Mouse (Mus musculus) heart, embryonic 14.5 days (tissue): ENCODE measurements around the gene Kansl2. TPM values are rescaled to one million over a fixed set of nuclear protein-coding genes. Genes with fewer than 3 reads are reported as not detected.

Experiments used
- ATAC-seq: fragments of 200-750 bp; cut with Nextera tagmentation; 2 replicates; pipeline ENCODE4 v1.8.0; 2017; ENCODE audit warnings: low read depth, moderate TSS enrichment; ENCODE audit not compliant: insufficient number of reproducible peaks, insufficient read depth, low FRiP score
- H3K27ac ChIP-seq, 2 experiments: fragments of 200-500 bp in 1 of 2; fragments of 300-500 bp in 1 of 2; sonication (generic) in 1 of 2; replicated peaks in 1 of 2; 2 replicates each; pipeline ENCODE4 v1.5.1; 2012 to 2014; ENCODE audit warnings: low read depth in 2 of 2, low read length in 2 of 2, control low read depth in 1 of 2, mild to moderate bottlenecking in 1 of 2, mixed read lengths in 1 of 2; ENCODE audit not compliant: control insufficient read depth in 1 of 2, insufficient read depth in 1 of 2
- H3K27me3 ChIP-seq: fragments of 300-500 bp; sonication (generic); 2 replicates; pipeline ENCODE4 v1.6.1; 2014; ENCODE audit warnings: mild to moderate bottlenecking, low read length, control low read depth; ENCODE audit not compliant: control insufficient read depth, insufficient read depth
- H3K36me3 ChIP-seq: fragments of 300-500 bp; sonication (generic); 2 replicates; pipeline ENCODE4 v1.6.1; 2014; ENCODE audit warnings: mild to moderate bottlenecking, control low read depth, low read length, mixed read lengths; ENCODE audit not compliant: control insufficient read depth, insufficient read depth
- H3K4me1 ChIP-seq, 2 experiments: fragments of 200-500 bp in 1 of 2; fragments of 300-500 bp in 1 of 2; sonication (generic) in 1 of 2; 2 replicates each; pipeline ENCODE4 v1.6.1; 2012 to 2014; ENCODE audit warnings: low read length in 2 of 2, control low read depth in 1 of 2, mixed read lengths in 1 of 2; ENCODE audit not compliant: control insufficient read depth in 2 of 2, insufficient read depth in 2 of 2
- H3K4me2 ChIP-seq: fragments of 300-500 bp; sonication (generic); 2 replicates; pipeline ENCODE4 v1.6.1; 2014; ENCODE audit warnings: mild to moderate bottlenecking, low read length
- H3K4me3 ChIP-seq, 2 experiments: fragments of 200-500 bp in 1 of 2; fragments of 300-500 bp in 1 of 2; sonication (generic) in 1 of 2; 2 replicates each; pipeline ENCODE4 v1.5.1; 2012 to 2014; ENCODE audit warnings: low read length in 2 of 2, mild to moderate bottlenecking in 2 of 2, control low read depth in 1 of 2, low read depth in 1 of 2, moderate library complexity in 1 of 2; ENCODE audit not compliant: control insufficient read depth in 1 of 2, insufficient read depth in 1 of 2
- H3K9ac ChIP-seq: fragments of 300-500 bp; sonication (generic); 2 replicates; pipeline ENCODE4 v1.6.1; 2014; ENCODE audit warnings: mild to moderate bottlenecking, low read length
- H3K9me3 ChIP-seq: fragments of 300-500 bp; sonication (generic); 2 replicates; pipeline ENCODE4 v1.6.1; 2016; ENCODE audit warnings: low read length, control low read depth; ENCODE audit not compliant: control insufficient read depth
- WGBS: fragments of 180-500 bp; shearing (Covaris S2); extraction: QIAGEN DNeasy Blood & Tissue Kit; methylation state at CpG from one replicate; pipeline ENCODE4 v1.1.7; 2014; 5-methylcytosine and 5-hydroxymethylcytosine counted together
- polyA plus RNA-seq: library from polyadenylated mRNA; unstranded; fragments of >200 nt; fragmentation: Nextera tagmentation; extraction: Ambion mirVana; gene quantifications from 2 replicates; pipeline ENCODE4 v1.2.1, GENCODE M21; 2014

Kansl2 gene
- polyA plus RNA-seq, 1 experiment from 2014 or later = 74.1 TPM

- Histone ChIP-seq H3K4me2 (no peak overlapping the region), H3K9ac (no peak overlapping the region), H3K4me3 (no peak overlapping the region), H3K9me3 (no peaks in the 10 kb centered on the region), H3K27me3 (no peaks in the 10 kb centered on the region), H3K4me1 (no peaks in the 10 kb centered on the region), H3K36me3 (peaks cover 95% of the 10 kb centered on the region), H3K27ac (no peak overlapping the region)
- 87% methylated on average over 2 of the region's 2 CpGs for WGBS
- no peak for ATAC-seq
Measured at GRCm38 (mm10) chr15:98552758-98553157, 18.7 kb upstream of the Kansl2 start.

GRCm38 (mm10) chr15:98546843-98547242 is 12.8 kb upstream of the Kansl2 start:
- no peak overlapping the region for H3K27ac ChIP-seq
- WGBS = 90% methylated on average over 5 of the region's 5 CpGs

GRCm38 (mm10) chr15:98545151-98545550 is 11.1 kb upstream of the Kansl2 start:
- Histone ChIP-seq H3K27me3 (no peaks in the 10 kb centered on the region), H3K4me1 (no peaks in the 10 kb centered on the region), H3K4me2 (no peak overlapping the region), H3K4me3 (no peak overlapping the region), H3K36me3 (peaks cover 97% of the 10 kb centered on the region), H3K9ac (no peak overlapping the region), H3K27ac (no peak overlapping the region), H3K9me3 (no peaks in the 10 kb centered on the region)
- no peak for ATAC-seq
- 93% methylated on average over 3 of the region's 3 CpGs for WGBS

More at GRCm38 (mm10) chr15:98546843-98547242, 12.8 kb upstream of the Kansl2 start:
- no peaks in the 10 kb centered on the region for H3K27me3 ChIP-seq
- H3K36me3 ChIP-seq = peaks cover 97% of the 10 kb centered on the region
- no peaks in the 10 kb centered on the region for H3K4me1 ChIP-seq
- no peak overlapping the region for H3K4me3 ChIP-seq
- H3K9ac ChIP-seq = no peak overlapping the region
- H3K9me3 ChIP-seq = no peaks in the 10 kb centered on the region
- no peak for ATAC-seq
- no peak overlapping the region for H3K4me2 ChIP-seq

DNA sequence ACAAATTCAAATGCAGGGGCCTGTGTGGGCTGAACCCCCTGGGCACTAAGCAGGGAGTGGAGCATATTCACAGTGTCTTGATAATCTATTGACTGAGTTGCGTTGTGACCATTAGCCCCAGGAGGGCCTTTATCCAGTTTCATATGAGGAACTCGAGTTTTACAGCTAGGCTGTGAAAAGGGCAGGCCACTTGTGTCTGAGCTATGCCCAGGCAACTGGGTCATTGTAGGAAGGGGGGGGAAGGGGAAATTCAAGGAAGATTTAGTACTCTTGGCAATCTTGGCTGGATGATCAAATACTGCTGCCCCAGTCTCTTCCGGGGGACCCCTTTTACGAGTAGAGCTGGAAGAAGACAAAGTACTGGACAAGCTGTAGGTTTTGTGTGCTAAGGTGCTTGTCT is 9.3 kb upstream of the Kansl2 start:
- ATAC-seq = no peak
- WGBS = 87% methylated on average over 4 of the region's 4 CpGs
- H3K4me3 ChIP-seq = no peak overlapping the region
- H3K9ac ChIP-seq = no peak overlapping the region
- H3K9me3 ChIP-seq = no peaks in the 10 kb centered on the region
- H3K27ac ChIP-seq = no peak overlapping the region
- no peak overlapping the region for H3K4me2 ChIP-seq
- no peaks in the 10 kb centered on the region for H3K27me3 ChIP-seq
- H3K4me1 ChIP-seq = no peaks in the 10 kb centered on the region
- H3K36me3 ChIP-seq = peaks cover 94% of the 10 kb centered on the region

DNA sequence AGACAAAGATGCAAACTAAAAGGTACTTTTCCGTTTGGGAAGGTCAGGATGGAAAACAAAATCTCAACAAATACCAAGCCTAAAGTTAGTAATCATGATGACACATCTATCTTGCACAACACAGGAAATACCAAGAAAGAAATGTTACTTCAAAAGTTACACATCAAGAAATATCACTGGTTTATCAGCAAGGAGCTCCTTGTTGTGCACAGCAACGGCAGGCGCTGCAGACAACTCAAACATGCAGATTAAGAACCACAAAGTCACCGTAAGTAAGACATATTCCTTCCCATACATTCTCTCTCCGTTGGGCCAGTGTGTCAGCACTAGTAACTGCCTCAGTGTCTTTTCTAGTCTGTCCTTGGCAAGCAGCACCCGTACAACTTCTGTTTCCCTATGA is 7.0 kb upstream of the Kansl2 start:
- Histone ChIP-seq H3K27me3 (no peaks in the 10 kb centered on the region), H3K36me3 (peaks cover 76% of the 10 kb centered on the region), H3K9me3 (no peaks in the 10 kb centered on the region), H3K9ac (no peak overlapping the region), H3K4me2 (no peak overlapping the region), H3K4me3 (no peak overlapping the region), H3K4me1 (no peaks in the 10 kb centered on the region), H3K27ac (no peak overlapping the region)
- WGBS = 85% methylated on average over 6 of the region's 6 CpGs
- no peak for ATAC-seq

- Histone ChIP-seq H3K27ac (no peak overlapping the region), H3K4me1 (peaks cover 0 to 4% of the 10 kb centered on the region in 2 experiments; a peak in 1 of 4 replicates), H3K4me2 (no peak overlapping the region), H3K9me3 (no peaks in the 10 kb centered on the region), H3K4me3 (no peak overlapping the region), H3K27me3 (no peaks in the 10 kb centered on the region), H3K9ac (no peak overlapping the region), H3K36me3 (peaks cover 45% of the 10 kb centered on the region)
- WGBS = 76% methylated on average over 4 of the region's 4 CpGs
- ATAC-seq = no peak
Measured at GRCm38 (mm10) chr15:98537923-98538322, 3.9 kb upstream of the Kansl2 start.

DNA sequence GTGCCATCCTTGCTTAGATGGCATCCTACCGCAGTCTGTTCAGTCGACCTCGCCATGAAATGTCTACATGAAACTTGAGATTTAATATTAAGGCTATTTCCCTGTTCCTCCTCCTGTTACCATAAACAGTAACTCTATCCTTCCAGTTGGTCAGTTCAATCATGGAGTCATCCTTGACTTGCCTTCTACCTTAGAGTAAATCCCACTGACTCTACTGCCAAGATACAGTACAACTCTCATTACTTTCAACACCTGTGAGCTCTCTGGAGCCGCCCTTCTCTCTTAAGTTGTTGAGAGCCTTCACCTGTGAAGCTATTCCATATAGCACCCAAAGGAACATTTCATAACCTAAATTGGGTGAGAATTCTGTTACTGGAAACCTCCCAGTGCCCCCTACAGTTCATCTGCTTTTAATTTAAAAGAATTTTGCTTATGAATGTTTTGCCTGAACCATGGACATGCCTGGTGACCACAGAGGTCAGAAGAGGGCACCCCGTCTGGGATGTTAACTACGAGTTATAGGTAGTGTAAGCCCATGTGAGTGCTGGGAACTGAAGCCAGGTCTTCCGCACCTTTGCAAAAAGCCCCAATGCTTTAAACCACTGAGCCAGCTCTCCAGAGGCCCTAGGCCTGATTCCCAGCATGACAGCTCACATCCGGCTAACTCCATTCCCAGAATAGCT is 2.9 kb upstream of the Kansl2 start:
- ATAC-seq = no peak
- Histone ChIP-seq H3K9ac (no peak overlapping the region), H3K27me3 (no peaks in the 10 kb centered on the region), H3K9me3 (no peaks in the 10 kb centered on the region), H3K27ac (no peak overlapping the region), H3K4me1 (peaks cover 5 to 13% of the 10 kb centered on the region in 2 experiments), H3K36me3 (peaks cover 37% of the 10 kb centered on the region), H3K4me3 (no peak overlapping the region), H3K4me2 (no peak overlapping the region)
- 85% methylated on average over 8 of the region's 8 CpGs for WGBS

DNA sequence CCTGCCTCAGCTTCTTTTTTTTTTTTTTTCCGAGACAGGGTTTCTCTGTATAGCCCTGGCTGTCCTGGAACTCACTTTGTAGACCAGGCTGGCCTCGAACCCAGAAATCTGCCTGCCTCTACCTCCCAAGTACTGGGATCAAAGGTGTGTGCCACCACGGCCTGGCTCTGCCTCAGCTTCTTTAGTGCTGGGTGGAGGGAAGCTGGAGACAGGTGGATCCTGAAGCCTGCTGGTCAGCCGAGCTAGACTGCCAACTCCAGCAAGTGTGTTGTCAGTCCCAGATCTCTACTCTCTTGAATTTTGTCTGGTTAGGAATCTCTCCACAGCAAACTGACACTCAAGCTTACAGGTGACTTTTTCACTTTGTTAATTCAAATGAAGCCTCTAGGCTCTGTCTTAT is 1.9 kb upstream of the Kansl2 start:
- no peak overlapping the region for H3K4me2 ChIP-seq

More for the DNA sequence above, 1.9 kb upstream of the Kansl2 start:
- WGBS = 84% methylated on average over 4 of the region's 4 CpGs
- H3K4me3 ChIP-seq = no peak overlapping the region
- H3K27ac ChIP-seq = no peak overlapping the region
- ATAC-seq = no peak
- H3K27me3 ChIP-seq = no peaks in the 10 kb centered on the region
- peaks cover 37% of the 10 kb centered on the region for H3K36me3 ChIP-seq
- H3K9ac ChIP-seq = no peak overlapping the region
- no peaks in the 10 kb centered on the region for H3K9me3 ChIP-seq
- peaks cover 5 to 13% of the 10 kb centered on the region in 2 experiments for H3K4me1 ChIP-seq
